Mouse (Mus musculus) ES-E14 (cell line): ENCODE measurements around the gene Mapkapk2. TPM values are rescaled to one million over a fixed set of nuclear protein-coding genes. Genes with fewer than 3 reads are reported as not detected.

Experiments used
- DNase-seq: peaks from one replicate; pipeline ENCODE4 v3.0.0-alpha.2; 2013; ENCODE audit warnings: low read depth, low spot score
- H3K27ac ChIP-seq: 2 replicates; pipeline ENCODE4 v1.5.1; 2012; ENCODE audit warnings: low read depth, mild to moderate bottlenecking, low read length, moderate library complexity, mixed read lengths; ENCODE audit not compliant: poor library complexity, insufficient read depth, severe bottlenecking
- H3K36me3 ChIP-seq: 2 replicates; pipeline ENCODE4 v1.6.1; 2012; ENCODE audit warnings: mild to moderate bottlenecking, low read length, moderate library complexity, mixed read lengths; ENCODE audit not compliant: control insufficient read depth, poor library complexity, insufficient read depth, severe bottlenecking
- H3K4me1 ChIP-seq, 2 experiments: fragments of 150-350 bp in 1 of 2; sonication (generic) in 1 of 2; 2 replicates each; pipeline ENCODE4 v1.6.1; 2012; ENCODE audit warnings: low read length in 2 of 2, mild to moderate bottlenecking in 1 of 2, mixed read lengths in 1 of 2; ENCODE audit not compliant: control insufficient read depth in 2 of 2, insufficient read depth in 2 of 2, poor library complexity in 1 of 2
- H3K4me3 ChIP-seq, 2 experiments: fragments of 150-350 bp in 1 of 2; sonication (generic) in 1 of 2; 2 replicates each; pipeline ENCODE4 v1.5.1; 2012; ENCODE audit warnings: low read length in 2 of 2, low read depth in 1 of 2, mild to moderate bottlenecking in 1 of 2, mixed read lengths in 1 of 2; ENCODE audit not compliant: insufficient read depth in 1 of 2, poor library complexity in 1 of 2, severe bottlenecking in 1 of 2
- H3K9ac ChIP-seq: 2 replicates; pipeline ENCODE4 v1.6.1; 2012; ENCODE audit warnings: low read depth, mild to moderate bottlenecking, low read length, mixed read lengths; ENCODE audit not compliant: poor library complexity, insufficient read depth, severe bottlenecking
- H3K9me3 ChIP-seq: fragments of 150-350 bp; sonication (generic); 2 replicates; pipeline ENCODE4 v1.6.1; 2012; ENCODE audit warnings: low read depth, mild to moderate bottlenecking, low read length; ENCODE audit not compliant: control insufficient read depth, insufficient read depth
- CHD2 ChIP-seq: IDR thresholded peaks from 2 replicates; pipeline ENCODE4 v1.6.1; 2014; ENCODE audit warnings: mild to moderate bottlenecking, low read depth, low read length, inconsistent platforms
- HCFC1 ChIP-seq: IDR thresholded peaks from 2 replicates; pipeline ENCODE4 v1.6.1; 2012; ENCODE audit warnings: low read length, inconsistent platforms, borderline replicate concordance; ENCODE audit not compliant: insufficient read depth
- MAFK ChIP-seq: IDR thresholded peaks from 2 replicates; pipeline ENCODE4 v1.6.1; 2014; ENCODE audit warnings: mild to moderate bottlenecking, low read depth, low read length, inconsistent platforms; ENCODE audit not compliant: insufficient read depth
- ZC3H11A ChIP-seq: IDR thresholded peaks from 2 replicates; pipeline ENCODE4 v1.6.1; 2012; ENCODE audit warnings: low read depth, mild to moderate bottlenecking, inconsistent platforms, low read length, borderline replicate concordance
- ZNF384 ChIP-seq: IDR thresholded peaks from 2 replicates; pipeline ENCODE4 v1.6.1; 2012; ENCODE audit warnings: low read depth, low read length, inconsistent platforms
- in situ Hi-C, 2 experiments: fragments of 600-800 bp; cut with MboI; formaldehyde crosslinking; loops; one replicate each; pipeline ENCODE4 v1.15.1; 2025; ENCODE audit warnings: low sequenced_read_pairs in 2 of 2, inconsistent platforms in 1 of 2; ENCODE audit not compliant: unreplicated experiment in 2 of 2
- total RNA-seq: library from RNA; depleted of rRNA; stranded (reverse); fragments of 300-350 nt; gene quantifications from 2 replicates; pipeline ENCODE4 v1.2.3, GENCODE M21; 2012; rRNA removed

Gene Mapkapk2
- total RNA-seq, 1 experiment, result 38.0 TPM

DNA sequence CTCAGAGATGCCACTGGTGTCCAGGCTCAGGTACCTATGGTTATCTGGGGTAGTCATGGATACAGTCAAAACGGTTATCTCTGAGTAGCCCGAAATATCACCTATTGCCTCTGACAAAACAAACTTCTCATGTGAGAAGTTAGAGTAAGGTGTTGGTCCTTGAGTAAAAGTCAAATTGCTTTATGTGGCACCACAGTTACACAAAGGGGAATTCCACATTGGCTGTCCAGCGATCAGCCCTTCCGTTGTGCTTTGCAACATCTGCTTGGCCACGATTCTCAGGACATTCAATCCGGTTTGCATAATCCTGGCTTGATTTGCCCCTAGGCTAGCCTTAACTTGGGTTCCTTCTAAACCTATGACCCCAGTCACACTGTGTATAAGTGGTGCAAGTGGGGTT, 82.3 kb downstream of the Mapkapk2 start:
- TF ChIP-seq MAFK (no peak), ZC3H11A (no peak), ZNF384 (no peak), CHD2 (no peak), HCFC1 (no peak)

DNA sequence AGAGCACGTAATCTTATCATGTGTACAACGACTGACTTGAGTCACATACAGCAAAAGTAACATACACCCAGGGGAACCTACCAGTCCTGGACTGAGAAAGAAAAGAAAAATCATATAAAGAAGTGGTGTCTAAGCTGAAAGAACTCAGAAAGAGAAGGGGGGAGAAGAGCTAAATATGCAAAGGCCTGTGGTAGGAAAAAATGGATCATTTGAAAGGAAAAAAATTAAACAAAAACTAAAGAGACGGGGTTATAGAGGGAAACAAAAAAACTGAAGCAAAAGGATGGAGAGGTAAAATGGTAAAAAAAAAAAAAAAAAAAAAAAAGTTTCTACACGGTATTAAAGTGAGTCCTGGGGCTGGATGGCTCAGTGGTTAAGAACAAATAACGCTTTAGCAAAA, 83.7 kb downstream of the Mapkapk2 start:
- Histone ChIP-seq H3K27ac (no peak overlapping the region), H3K9ac (no peak overlapping the region), H3K36me3 (no peaks in the 10 kb centered on the region), H3K4me1 (no peaks in the 10 kb centered on the region), H3K4me3 (no peak overlapping the region), H3K9me3 (no peaks in the 10 kb centered on the region)
- in situ Hi-C loops, result no loop called here
- no peak for DNase-seq
- TF ChIP-seq CHD2, result no peak
- no peak for TF ChIP-seq MAFK
- TF ChIP-seq HCFC1, result no peak
- no peak for TF ChIP-seq ZNF384
- no peak for TF ChIP-seq ZC3H11A

More for the DNA sequence above, 82.3 kb downstream of the Mapkapk2 start:
- H3K27ac ChIP-seq, result no peak overlapping the region
- in situ Hi-C loops, result no loop called here
- H3K4me1 ChIP-seq, result no peaks in the 10 kb centered on the region
- no peaks in the 10 kb centered on the region for H3K36me3 ChIP-seq
- DNase-seq, result no peak
- no peak overlapping the region for H3K4me3 ChIP-seq
- H3K9me3 ChIP-seq, result no peaks in the 10 kb centered on the region
- H3K9ac ChIP-seq, result no peak overlapping the region

DNA sequence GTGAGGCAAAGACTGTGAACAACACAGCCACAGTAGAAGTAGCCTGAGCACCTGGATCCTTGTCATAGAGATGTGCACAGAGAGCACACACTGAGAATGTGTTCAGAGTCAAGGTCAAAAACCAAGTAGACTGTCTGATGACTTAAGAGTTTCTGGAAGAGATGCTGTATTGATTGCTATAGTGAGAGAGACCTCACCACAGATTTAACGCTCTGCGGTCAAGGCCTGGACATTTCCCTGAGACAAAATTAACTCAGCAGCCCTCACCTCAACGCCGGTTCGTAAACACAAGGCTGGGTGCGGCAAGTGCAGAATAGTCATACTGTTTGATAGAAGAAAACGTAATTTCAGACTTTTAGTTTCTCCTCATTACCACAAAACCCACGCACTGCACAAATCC, 85.1 kb downstream of the Mapkapk2 start:
- TF ChIP-seq MAFK (no peak), CHD2 (no peak), ZC3H11A (no peak), HCFC1 (no peak), ZNF384 (no peak)
- DNase-seq, result no peak
- in situ Hi-C loops, result no loop called here

DNA sequence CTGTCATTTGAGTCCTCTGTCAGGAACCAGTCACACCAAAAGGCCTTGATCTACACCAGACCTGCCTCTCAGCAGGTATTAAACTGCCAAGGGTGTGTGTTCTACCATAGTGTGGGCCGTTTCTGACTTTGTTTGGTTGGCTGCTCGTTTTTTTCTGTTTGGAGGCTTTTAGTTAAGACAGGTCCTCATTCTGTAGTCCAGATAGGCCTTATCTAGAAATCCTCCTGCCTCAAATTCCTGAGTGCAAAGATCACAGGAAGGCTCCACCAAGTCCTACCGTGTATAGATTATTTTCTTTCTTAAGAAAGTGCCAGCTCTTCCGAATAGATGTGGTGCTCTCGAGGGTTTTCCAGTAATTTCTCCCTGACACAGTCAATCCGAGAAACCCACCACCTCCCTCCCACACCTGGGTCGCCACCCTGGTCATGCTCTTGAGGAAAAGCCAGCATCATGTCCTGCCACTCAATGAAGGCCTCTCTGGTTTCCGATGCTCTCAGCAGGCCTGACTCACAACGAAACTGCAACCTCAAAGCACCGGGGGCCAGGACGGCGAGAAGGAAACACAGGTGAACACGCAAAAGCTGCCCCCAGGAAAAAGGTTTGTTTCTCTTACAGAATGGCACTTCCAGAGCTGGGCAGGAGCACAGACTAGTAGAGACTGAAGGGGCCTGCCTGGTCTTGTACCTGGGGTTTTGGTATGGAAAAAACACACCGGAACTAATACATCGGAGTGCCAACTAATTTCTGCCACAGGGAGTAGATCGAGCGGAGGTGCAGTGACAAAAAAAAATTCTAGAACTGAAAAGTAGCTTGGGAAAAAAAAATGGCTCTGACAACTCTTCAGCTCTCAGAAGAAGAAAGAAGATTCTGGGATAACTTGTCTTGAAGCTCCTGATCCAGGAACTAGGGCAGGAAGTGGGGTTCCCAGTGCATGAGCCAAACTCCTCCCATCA, 87.1 kb downstream of the Mapkapk2 start:
- Histone ChIP-seq H3K9me3 (no peaks in the 10 kb centered on the region), H3K4me3 (no peak overlapping the region), H3K9ac (no peak overlapping the region), H3K4me1 (no peaks in the 10 kb centered on the region), H3K27ac (no peak overlapping the region), H3K36me3 (no peaks in the 10 kb centered on the region)
- in situ Hi-C loops, result no loop called here
- TF ChIP-seq ZNF384 (no peak), MAFK (no peak), CHD2 (no peak), HCFC1 (no peak), ZC3H11A (no peak)
- DNase-seq, result no peak

More for the DNA sequence above, 85.1 kb downstream of the Mapkapk2 start:
- no peaks in the 10 kb centered on the region for H3K36me3 ChIP-seq
- H3K4me3 ChIP-seq, result no peak overlapping the region
- H3K27ac ChIP-seq, result no peak overlapping the region
- H3K4me1 ChIP-seq, result no peaks in the 10 kb centered on the region
- H3K9me3 ChIP-seq, result no peaks in the 10 kb centered on the region
- no peak overlapping the region for H3K9ac ChIP-seq

DNA sequence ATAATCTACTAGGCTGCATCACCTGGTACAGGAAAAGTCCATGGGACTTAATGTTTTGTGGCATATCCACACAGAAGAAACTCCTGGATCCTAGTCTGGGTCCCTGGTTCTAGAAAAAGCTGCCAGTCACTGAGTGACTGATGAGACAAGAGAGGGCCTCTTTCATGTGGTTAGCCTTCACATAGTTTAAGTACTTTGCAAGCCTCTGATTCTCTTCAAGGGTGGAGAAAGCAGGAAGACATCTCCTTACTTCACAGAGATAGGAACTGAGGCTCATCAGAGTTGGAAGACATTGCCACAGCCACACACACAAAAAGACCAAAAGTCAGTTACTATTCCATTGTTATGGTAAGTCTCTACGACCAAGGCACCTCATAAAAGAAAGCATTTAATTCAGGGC, 91.6 kb downstream of the Mapkapk2 start:
- Histone ChIP-seq H3K36me3 (no peaks in the 10 kb centered on the region), H3K4me1 (no peaks in the 10 kb centered on the region), H3K27ac (no peak overlapping the region), H3K9ac (no peak overlapping the region), H3K9me3 (no peaks in the 10 kb centered on the region), H3K4me3 (no peak overlapping the region)
- no peak for DNase-seq
- TF ChIP-seq HCFC1 (no peak), MAFK (no peak), ZC3H11A (no peak), ZNF384 (no peak), CHD2 (no peak)
- in situ Hi-C loops, result no loop called here

Other genes starting within 250 kb of the Mapkapk2 start
- not detected in 2 replicates for gene Fcmr, start 232.2 kb downstream of the Mapkapk2 start, total RNA-seq
- 0.48 and 1.9 TPM in 2 replicates for gene Il24, start 210.4 kb downstream of the Mapkapk2 start, total RNA-seq
- gene Il20, start 186.4 kb downstream of the Mapkapk2 start, total RNA-seq, result not detected in 2 replicates
- gene Il19, start 157.7 kb downstream of the Mapkapk2 start, total RNA-seq, result 0.36 TPM in 1 of 2 replicates, not detected in the other
- gene Il10, start 78.0 kb downstream of the Mapkapk2 start, total RNA-seq, result 0.48 and 1.8 TPM in 2 replicates
- 18.6 and 22.1 TPM in 2 replicates for gene Dyrk3, start 40.5 kb upstream of the Mapkapk2 start, total RNA-seq
- gene Eif2d, start 55.4 kb upstream of the Mapkapk2 start, total RNA-seq, result 64.5 and 70.1 TPM in 2 replicates
- 0.76 and 1.2 TPM in 2 replicates for gene Rassf5, start 147.4 kb upstream of the Mapkapk2 start, total RNA-seq
- 4.2 and 4.5 TPM in 2 replicates for gene Ikbke, start 181.8 kb upstream of the Mapkapk2 start, total RNA-seq